Mouse (Mus musculus) activated CD4-positive, CD25-positive, alpha-beta regulatory T cell, adult 9 weeks (primary cell): ENCODE data around the gene 4921501E09Rik. TPM values are rescaled to one million over a fixed set of nuclear protein-coding genes. Genes with fewer than 3 reads are reported as not detected.

Experiments
- polyA plus RNA-seq: library from polyadenylated mRNA; unstranded; fragments of 100-300 nt; shearing (Covaris generic); gene quantifications from one replicate; pipeline ENCODE4 v1.2.1, GENCODE M21; 2017

4921501E09Rik gene
- not detected for polyA plus RNA-seq

GRCm38 (mm10) chr17:33067958-33068357 is at the start of gene 4921501E09Rik:
Gene 4921501E09Rik (minus strand): TSS chr17:33068058.

GRCm38 (mm10) chr17:33089220-33089949 is 21.5 kb upstream of the 4921501E09Rik start, which contains the start of gene Zfp563:
Gene Zfp563 (plus strand): TSS chr17:33089310.

DNA sequence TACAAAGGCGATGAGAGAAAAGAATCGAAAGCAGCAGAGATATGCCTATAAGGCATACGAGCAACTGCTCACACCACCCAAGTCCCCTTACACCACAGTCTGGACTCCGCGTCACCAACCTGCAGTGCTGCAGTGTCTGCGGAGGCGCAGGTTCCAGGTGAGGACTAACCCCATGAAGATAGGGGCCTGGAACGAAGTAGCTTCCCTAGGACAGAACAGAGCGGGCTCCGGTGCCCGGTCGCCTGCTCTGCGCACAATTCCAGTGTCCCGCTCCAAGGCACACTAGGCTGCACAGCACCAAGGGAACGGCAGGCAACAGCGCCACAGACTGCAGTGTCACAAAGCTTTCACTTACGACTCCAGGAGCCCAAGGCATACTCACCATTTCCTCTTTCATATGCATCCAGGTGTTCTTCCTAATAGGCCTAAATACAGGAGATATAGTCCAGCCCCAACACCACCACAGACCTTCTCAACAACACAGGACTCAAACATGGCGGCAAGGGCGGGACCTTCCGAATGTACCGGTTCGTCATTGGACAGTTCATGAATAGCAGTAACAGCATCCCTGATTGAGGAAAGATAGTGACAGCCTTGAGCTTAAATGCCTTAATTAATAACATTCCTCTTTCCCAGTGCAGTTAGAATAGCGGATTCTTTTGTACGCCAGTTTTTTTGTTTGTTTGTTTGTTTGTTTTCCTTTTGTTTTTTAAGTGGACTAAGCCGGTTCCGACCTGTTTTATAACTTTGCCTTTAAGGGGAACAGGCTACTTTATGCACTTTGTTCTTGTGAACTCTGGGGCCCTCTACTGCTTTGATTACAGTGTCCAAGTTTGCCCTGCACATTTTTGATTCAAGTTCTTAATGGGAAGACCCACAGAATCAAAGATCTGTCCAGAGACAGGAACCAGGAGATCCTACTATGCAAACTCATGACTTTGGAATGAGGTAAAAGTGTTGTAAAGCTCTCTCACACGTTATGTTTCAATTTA is 34.7 kb downstream of the 4921501E09Rik start, which contains the start of gene Zfp763:
Zfp763 (minus strand) TSS at position 503 of the 992 bp plus-strand sequence.

Other genes starting within 250 kb of the 4921501E09Rik start
- gene Zfp799, start 237.8 kb downstream of the 4921501E09Rik start, polyA plus RNA-seq, result 15.8 TPM
- 12.9 TPM for gene Zfp870, start 176.4 kb downstream of the 4921501E09Rik start, polyA plus RNA-seq
- gene Cyp4f14, start 150.7 kb downstream of the 4921501E09Rik start, polyA plus RNA-seq, result not detected
- 49.2 TPM for gene Cyp4f13, start 120.7 kb downstream of the 4921501E09Rik start, polyA plus RNA-seq
- 21.8 TPM for gene Zfp472, start 102.2 kb downstream of the 4921501E09Rik start, polyA plus RNA-seq
- 22.8 TPM for gene Zfp952, start 74.9 kb downstream of the 4921501E09Rik start, polyA plus RNA-seq
- 7.9 TPM for gene Zfp763, start 34.7 kb downstream of the 4921501E09Rik start, polyA plus RNA-seq
- 8.2 TPM for gene Zfp563, start 21.3 kb upstream of the 4921501E09Rik start, polyA plus RNA-seq
- not detected for gene Morc2b, start 71.6 kb upstream of the 4921501E09Rik start, polyA plus RNA-seq
- not detected for gene Olfr55, start 100.4 kb upstream of the 4921501E09Rik start, polyA plus RNA-seq
- not detected for gene Olfr239, start 123.2 kb upstream of the 4921501E09Rik start, polyA plus RNA-seq
- gene Olfr1564, start 153.6 kb upstream of the 4921501E09Rik start, polyA plus RNA-seq, result not detected
- gene Zfp955a, start 187.1 kb upstream of the 4921501E09Rik start, polyA plus RNA-seq, result 18.7 TPM
- 0.04 TPM for gene Olfr63, start 196.6 kb upstream of the 4921501E09Rik start, polyA plus RNA-seq
- gene Zfp955b, start 221.5 kb upstream of the 4921501E09Rik start, polyA plus RNA-seq, result 12.8 TPM